Mouse (Mus musculus): ENCODE measurements around the gene Olfr994. TPM values are rescaled to one million over a fixed set of nuclear protein-coding genes. Genes with fewer than 3 reads are reported as not detected.

Olfr994 gene
- not detected for total RNA-seq (2023)

GRCm38 (mm10) chr2:85436351-85436750 lies at the start of gene Olfr994:
TSS of gene Olfr994 (minus strand) at chr2:85436451.

GRCm38 (mm10) chr2:85443539-85443938 lies 7.3 kb upstream of the Olfr994 start, which contains the start of gene Olfr995:
TSS of gene Olfr995 (minus strand) at chr2:85443639.

GRCm38 (mm10) chr2:85414777-85415176 lies 21.5 kb downstream of the Olfr994 start, which contains the start of gene Olfr993:
TSS of gene Olfr993 (minus strand) at chr2:85414877.

GRCm38 (mm10) chr2:85409369-85409768 lies 26.9 kb downstream of the Olfr994 start, which contains the start of gene Olfr992:
TSS of gene Olfr992 (minus strand) at chr2:85409469.

Other genes with a start within 250 kb of the Olfr994 start
- gene Lrrc55, start 239.3 kb downstream of the Olfr994 start, total RNA-seq (2023), result not detected
- not detected for gene Olfr987, start 97.1 kb downstream of the Olfr994 start, total RNA-seq (2023)
- not detected for gene Olfr988, start 73.2 kb downstream of the Olfr994 start, total RNA-seq (2023)
- not detected for gene Olfr992, start 27.0 kb downstream of the Olfr994 start, total RNA-seq (2023)
- not detected for gene Olfr993, start 21.6 kb downstream of the Olfr994 start, total RNA-seq (2023)
- not detected for gene Olfr995, start 7.2 kb upstream of the Olfr994 start, total RNA-seq (2023)
- not detected for gene 4833423E24Rik, start 82.6 kb upstream of the Olfr994 start, total RNA-seq (2023)
- gene Olfr996, start 142.8 kb upstream of the Olfr994 start, total RNA-seq (2023), result not detected
- not detected for gene Olfr998, start 152.5 kb upstream of the Olfr994 start, total RNA-seq (2023)
- not detected for gene Olfr1000, start 175.5 kb upstream of the Olfr994 start, total RNA-seq (2023)
- gene Olfr1002, start 214.3 kb upstream of the Olfr994 start, total RNA-seq (2023), result not detected
- not detected for gene Olfr154, start 228.0 kb upstream of the Olfr994 start, total RNA-seq (2023)
- not detected for gene Olfr1006, start 242.3 kb upstream of the Olfr994 start, total RNA-seq (2023)